Mouse (Mus musculus): ENCODE results near the gene Stk35. TPM values are rescaled to one million over a fixed set of nuclear protein-coding genes. Genes with fewer than 3 reads are reported as not detected.

Stk35 gene
- total and polyA plus RNA-seq, 3 experiments: 10.9 to 18.4 (median 11.2) TPM

- Histone ChIP-seq H3K9ac (ENCODE audit: low read depth, low read length) (no peak overlapping the region), H3K27me3 (ENCODE audit: control insufficient read depth, insufficient read depth, low read length) (no peaks in the 10 kb centered on the region), H3K36me3 (ENCODE audit: control insufficient read depth, insufficient read depth, low read length) (peaks cover 68% of the 10 kb centered on the region), H3K4me1 (ENCODE audit: control insufficient read depth, insufficient read depth, low read length) (peaks cover 51% of the 10 kb centered on the region), H3K4me3 (no peak overlapping the region), H3K27ac (peak overlapping the region; percentile 31; the same call in 1 of the 2 replicates), H3K79me2 (replicated peaks; ENCODE audit: control insufficient read depth, insufficient read depth, low read length) (peaks cover 8% of the 10 kb centered on the region)
- TF ChIP-seq EP300 (IDR thresholded peaks at IDR 0.05; ENCODE audit: insufficient read depth, low read depth, low read length): no peak
- intact Hi-C loops (cut with DNase I): no loop called here
- DNase-seq: no peak
- WGBS: 38% methylated on average over 5 of the region's 5 CpGs
Observed at GRCm38 (mm10) chr2:129817603-129818257, 17.4 kb downstream of the Stk35 start.

- H3K27ac ChIP-seq: peak overlapping the region; percentile 51
- no peak overlapping the region for H3K9ac ChIP-seq (ENCODE audit: low read depth, low read length)
- no peak overlapping the region for H3K4me3 ChIP-seq
- H3K4me1 ChIP-seq (ENCODE audit: control insufficient read depth, insufficient read depth, low read length): peaks cover 49% of the 10 kb centered on the region
- 39% methylated on average over 2 of the region's 2 CpGs for WGBS
- no peak for TF ChIP-seq EP300 (IDR thresholded peaks at IDR 0.05; ENCODE audit: insufficient read depth, low read depth, low read length)
- no peak for TF ChIP-seq CTCF (IDR thresholded peaks at IDR 0.05)
- TF ChIP-seq POLR2A (IDR thresholded peaks at IDR 0.05; ENCODE audit: insufficient read depth, low read depth, low read length): no peak
- H3K79me2 ChIP-seq (replicated peaks; ENCODE audit: control insufficient read depth, insufficient read depth, low read length): peaks cover 8% of the 10 kb centered on the region
- intact Hi-C loops (cut with DNase I): no loop called here
- peaks cover 64% of the 10 kb centered on the region for H3K36me3 ChIP-seq (ENCODE audit: control insufficient read depth, insufficient read depth, low read length)
- no peak for DNase-seq
- no peaks in the 10 kb centered on the region for H3K27me3 ChIP-seq (ENCODE audit: control insufficient read depth, insufficient read depth, low read length)
Observed at GRCm38 (mm10) chr2:129818868-129819267, 18.6 kb downstream of the Stk35 start.

GRCm38 (mm10) chr2:129819531-129819930 is 19.2 kb downstream of the Stk35 start:
- Histone ChIP-seq H3K79me2 (replicated peaks; ENCODE audit: control insufficient read depth, insufficient read depth, low read length) (peaks cover 7% of the 10 kb centered on the region), H3K36me3 (ENCODE audit: control insufficient read depth, insufficient read depth, low read length) (peaks cover 58% of the 10 kb centered on the region), H3K9ac (ENCODE audit: low read depth, low read length) (no peak overlapping the region), H3K4me1 (ENCODE audit: control insufficient read depth, insufficient read depth, low read length) (peaks cover 47% of the 10 kb centered on the region), H3K27ac (peak overlapping the region; percentile 51), H3K4me3 (no peak overlapping the region), H3K27me3 (ENCODE audit: control insufficient read depth, insufficient read depth, low read length) (no peaks in the 10 kb centered on the region)
- 41% methylated on average over 2 of the region's 2 CpGs for WGBS
- TF ChIP-seq CTCF (IDR thresholded peaks at IDR 0.05) (no peak), POLR2A (IDR thresholded peaks at IDR 0.05; ENCODE audit: insufficient read depth, low read depth, low read length) (no peak), EP300 (IDR thresholded peaks at IDR 0.05; ENCODE audit: insufficient read depth, low read depth, low read length) (no peak)
- DNase-seq: no peak
- intact Hi-C loops (cut with DNase I): no loop called here

GRCm38 (mm10) chr2:129819951-129820350 is 19.6 kb downstream of the Stk35 start:
- H3K4me3 ChIP-seq: no peak overlapping the region
- peak overlapping the region; percentile 51 for H3K27ac ChIP-seq
- no peak for DNase-seq
- 48% methylated on average over 1 of the region's 1 CpGs for WGBS
- intact Hi-C loops (cut with DNase I): no loop called here
- peaks cover 45% of the 10 kb centered on the region for H3K4me1 ChIP-seq (ENCODE audit: control insufficient read depth, insufficient read depth, low read length)
- no peak for TF ChIP-seq EP300 (IDR thresholded peaks at IDR 0.05; ENCODE audit: insufficient read depth, low read depth, low read length)
- TF ChIP-seq CTCF (IDR thresholded peaks at IDR 0.05): no peak
- TF ChIP-seq POLR2A (IDR thresholded peaks at IDR 0.05; ENCODE audit: insufficient read depth, low read depth, low read length): no peak
- no peaks in the 10 kb centered on the region for H3K27me3 ChIP-seq (ENCODE audit: control insufficient read depth, insufficient read depth, low read length)
- H3K9ac ChIP-seq (ENCODE audit: low read depth, low read length): no peak overlapping the region
- H3K36me3 ChIP-seq (ENCODE audit: control insufficient read depth, insufficient read depth, low read length): peaks cover 55% of the 10 kb centered on the region
- H3K79me2 ChIP-seq (replicated peaks; ENCODE audit: control insufficient read depth, insufficient read depth, low read length): peaks cover 7% of the 10 kb centered on the region

GRCm38 (mm10) chr2:129821021-129821420 is 20.7 kb downstream of the Stk35 start:
- Histone ChIP-seq H3K9ac (ENCODE audit: low read depth, low read length) (no peak overlapping the region), H3K79me2 (replicated peaks; ENCODE audit: control insufficient read depth, insufficient read depth, low read length) (peaks cover 7% of the 10 kb centered on the region), H3K4me1 (ENCODE audit: control insufficient read depth, insufficient read depth, low read length) (peaks cover 40% of the 10 kb centered on the region), H3K4me3 (no peak overlapping the region), H3K27ac (no peak overlapping the region; the same call in 1 of the 2 replicates), H3K27me3 (ENCODE audit: control insufficient read depth, insufficient read depth, low read length) (no peaks in the 10 kb centered on the region), H3K36me3 (ENCODE audit: control insufficient read depth, insufficient read depth, low read length) (peaks cover 46% of the 10 kb centered on the region)
- no peak for DNase-seq
- TF ChIP-seq CTCF (IDR thresholded peaks at IDR 0.05) (no peak), POLR2A (IDR thresholded peaks at IDR 0.05; ENCODE audit: insufficient read depth, low read depth, low read length) (no peak), EP300 (IDR thresholded peaks at IDR 0.05; ENCODE audit: insufficient read depth, low read depth, low read length) (no peak)
- 52% methylated on average over 8 of the region's 8 CpGs for WGBS
- intact Hi-C loops (cut with DNase I): no loop called here

- Histone ChIP-seq H3K27ac (no peak overlapping the region; the same call in 1 of the 2 replicates), H3K27me3 (ENCODE audit: control insufficient read depth, insufficient read depth, low read length) (no peaks in the 10 kb centered on the region), H3K9ac (ENCODE audit: low read depth, low read length) (no peak overlapping the region), H3K4me3 (no peak overlapping the region), H3K79me2 (replicated peaks; ENCODE audit: control insufficient read depth, insufficient read depth, low read length) (peaks cover 6% of the 10 kb centered on the region), H3K36me3 (ENCODE audit: control insufficient read depth, insufficient read depth, low read length) (peaks cover 45% of the 10 kb centered on the region), H3K4me1 (ENCODE audit: control insufficient read depth, insufficient read depth, low read length) (peaks cover 39% of the 10 kb centered on the region)
- WGBS: 89% methylated on average over 5 of the region's 5 CpGs
- DNase-seq: no peak
- intact Hi-C loops (cut with DNase I): no loop called here
- TF ChIP-seq POLR2A (IDR thresholded peaks at IDR 0.05; ENCODE audit: insufficient read depth, low read depth, low read length) (no peak), CTCF (IDR thresholded peaks at IDR 0.05) (no peak), EP300 (IDR thresholded peaks at IDR 0.05; ENCODE audit: insufficient read depth, low read depth, low read length) (no peak)
Observed at GRCm38 (mm10) chr2:129821568-129821967, 21.3 kb downstream of the Stk35 start.
